Mouse (Mus musculus): Measurements from ENCODE around the gene Eif2d. TPM values are rescaled to one million over a fixed set of nuclear protein-coding genes. Genes with fewer than 3 reads are reported as not detected.

The Eif2d gene
- polyA plus RNA-seq, 1 experiment from 2014 or later = 66.1 TPM

GRCm38 (mm10) chr1:131221822-131222590 lies 69.0 kb downstream of the Eif2d start:
- ATAC-seq (ENCODE audit: insufficient number of reproducible peaks, insufficient read depth, low FRiP score, low TSS enrichment, low read depth) = no peak
- Histone ChIP-seq H3K27me3 (no peaks in the 10 kb centered on the region), H3K4me3 (replicated peaks) (no peak overlapping the region), H3K4me2 (no peak overlapping the region), H3K36me3 (no peaks in the 10 kb centered on the region), H3K9me3 (no peaks in the 10 kb centered on the region), H3K4me1 (replicated peaks) (no peaks in the 10 kb centered on the region), H3K27ac (no peak overlapping the region), H3K9ac (replicated peaks) (no peak overlapping the region)
- 83% methylated on average over 13 of the region's 13 CpGs for WGBS

- no peak overlapping the region for H3K9ac ChIP-seq (replicated peaks)
- ATAC-seq (ENCODE audit: insufficient number of reproducible peaks, insufficient read depth, low FRiP score, low TSS enrichment, low read depth) = no peak
- H3K36me3 ChIP-seq = no peaks in the 10 kb centered on the region
- no peak overlapping the region for H3K4me2 ChIP-seq
- 91% methylated on average over 2 of the region's 2 CpGs for WGBS
- H3K4me1 ChIP-seq (replicated peaks) = no peaks in the 10 kb centered on the region
- H3K9me3 ChIP-seq = no peaks in the 10 kb centered on the region
- no peak overlapping the region for H3K27ac ChIP-seq
- no peak overlapping the region for H3K4me3 ChIP-seq (replicated peaks)
- no peaks in the 10 kb centered on the region for H3K27me3 ChIP-seq
Measured at GRCm38 (mm10) chr1:131223345-131223744, 70.4 kb downstream of the Eif2d start.

- H3K4me1 ChIP-seq (replicated peaks) = no peaks in the 10 kb centered on the region
- H3K36me3 ChIP-seq = no peaks in the 10 kb centered on the region
- 67% methylated on average over 12 of the region's 12 CpGs for WGBS
- H3K9ac ChIP-seq (replicated peaks) = no peak overlapping the region
- no peaks in the 10 kb centered on the region for H3K27me3 ChIP-seq
- H3K9me3 ChIP-seq = no peaks in the 10 kb centered on the region
- H3K4me2 ChIP-seq = no peak overlapping the region
- no peak overlapping the region for H3K27ac ChIP-seq
- ATAC-seq (ENCODE audit: insufficient number of reproducible peaks, insufficient read depth, low FRiP score, low TSS enrichment, low read depth) = no peak
- no peak overlapping the region for H3K4me3 ChIP-seq (replicated peaks)
Measured at GRCm38 (mm10) chr1:131224848-131225471, 72.0 kb downstream of the Eif2d start.

- Histone ChIP-seq H3K9ac (replicated peaks) (no peak overlapping the region), H3K36me3 (no peaks in the 10 kb centered on the region), H3K4me3 (replicated peaks) (no peak overlapping the region), H3K4me1 (replicated peaks) (no peaks in the 10 kb centered on the region), H3K27ac (no peak overlapping the region), H3K27me3 (no peaks in the 10 kb centered on the region), H3K9me3 (no peaks in the 10 kb centered on the region), H3K4me2 (no peak overlapping the region)
- no peak for ATAC-seq (ENCODE audit: insufficient number of reproducible peaks, insufficient read depth, low FRiP score, low TSS enrichment, low read depth)
- WGBS = 58% methylated on average over 7 of the region's 7 CpGs
Measured at GRCm38 (mm10) chr1:131228225-131228624, 75.2 kb downstream of the Eif2d start.

- Histone ChIP-seq H3K4me1 (replicated peaks) (peaks cover under 1% of the 10 kb centered on the region; the same call in 1 of the 2 replicates), H3K9ac (replicated peaks) (no peak overlapping the region), H3K36me3 (no peaks in the 10 kb centered on the region), H3K4me3 (replicated peaks) (no peak overlapping the region), H3K4me2 (no peak overlapping the region), H3K27ac (no peak overlapping the region), H3K9me3 (no peaks in the 10 kb centered on the region), H3K27me3 (no peaks in the 10 kb centered on the region)
- no peak for ATAC-seq (ENCODE audit: insufficient number of reproducible peaks, insufficient read depth, low FRiP score, low TSS enrichment, low read depth)
- WGBS = 85% methylated on average over 5 of the region's 5 CpGs
Measured at GRCm38 (mm10) chr1:131228659-131229058, 75.7 kb downstream of the Eif2d start.

- Histone ChIP-seq H3K9ac (replicated peaks) (no peak overlapping the region), H3K9me3 (no peaks in the 10 kb centered on the region), H3K27me3 (0 out of 2 replicates have a peak, but pooled peaks cover 4% of the 10 kb centered on the region), H3K27ac (no peak overlapping the region), H3K4me3 (replicated peaks) (no peak overlapping the region), H3K4me2 (no peak overlapping the region), H3K36me3 (no peaks in the 10 kb centered on the region), H3K4me1 (replicated peaks) (peaks cover 14% of the 10 kb centered on the region)
- no peak for ATAC-seq (ENCODE audit: insufficient number of reproducible peaks, insufficient read depth, low FRiP score, low TSS enrichment, low read depth)
- WGBS = 62% methylated on average over 12 of the region's 12 CpGs
Measured at GRCm38 (mm10) chr1:131233527-131233926, 80.5 kb downstream of the Eif2d start.

- no peaks in the 10 kb centered on the region for H3K36me3 ChIP-seq
- peaks cover 14% of the 10 kb centered on the region for H3K4me1 ChIP-seq (replicated peaks)
- peaks cover 29% of the 10 kb centered on the region for H3K27me3 ChIP-seq
- peak; percentile 67 for ATAC-seq (ENCODE audit: insufficient number of reproducible peaks, insufficient read depth, low FRiP score, low TSS enrichment, low read depth)
- H3K27ac ChIP-seq = peak overlapping the region; percentile 51; the same call in 1 of the 2 replicates
- H3K9ac ChIP-seq (replicated peaks) = no peak overlapping the region
- no peak overlapping the region for H3K4me2 ChIP-seq
- no peaks in the 10 kb centered on the region for H3K9me3 ChIP-seq
- no peak overlapping the region for H3K4me3 ChIP-seq (replicated peaks)
- 38% methylated on average over 7 of the region's 7 CpGs for WGBS
Measured at GRCm38 (mm10) chr1:131236077-131236476, 83.1 kb downstream of the Eif2d start.

Other genes with a start within 250 kb of the Eif2d start
- gene Il20, start 241.7 kb upstream of the Eif2d start, polyA plus RNA-seq (2016; fragmentation: Nextera tagmentation; extraction: Ambion mirVana) = not detected in 2 replicates
- not detected in 2 replicates for gene Il19, start 213.1 kb upstream of the Eif2d start, polyA plus RNA-seq (2016; fragmentation: Nextera tagmentation; extraction: Ambion mirVana)
- gene Il10, start 133.3 kb upstream of the Eif2d start, polyA plus RNA-seq (2016; fragmentation: Nextera tagmentation; extraction: Ambion mirVana) = 0.15 TPM in 1 of 2 replicates, not detected in the other
- gene Mapkapk2, start 55.4 kb upstream of the Eif2d start, polyA plus RNA-seq (2016; fragmentation: Nextera tagmentation; extraction: Ambion mirVana) = 56.3 and 58.9 TPM in 2 replicates
- gene Dyrk3, start 14.8 kb upstream of the Eif2d start, polyA plus RNA-seq (2016; fragmentation: Nextera tagmentation; extraction: Ambion mirVana) = 3.9 and 5.5 TPM in 2 replicates
- gene Rassf5, start 92.1 kb downstream of the Eif2d start, polyA plus RNA-seq (2016; fragmentation: Nextera tagmentation; extraction: Ambion mirVana) = 1.3 and 1.5 TPM in 2 replicates
- 2.3 and 2.8 TPM in 2 replicates for gene Ikbke, start 126.4 kb downstream of the Eif2d start, polyA plus RNA-seq (2016; fragmentation: Nextera tagmentation; extraction: Ambion mirVana)